Mouse (Mus musculus): Measurements from ENCODE around the gene Nt5c.
"Not testable (repeated sequence)": the region's sequence is repeated elsewhere in the genome, so short reads cannot be mapped to it uniquely, and the experiment has no call there.

The Nt5c gene

GRCm38 (mm10) chr11:115476630-115477029 lies 15.0 kb downstream of the Nt5c start:
- in situ Hi-C loops (cut with MboI; ENCODE audit: low pct_unique_long_range_greater_than_20kb in 1 of 2, low sequenced_read_pairs in 2 of 2, unreplicated experiment in 1 of 2), result not testable (repeated sequence)

GRCm38 (mm10) chr11:115475758-115476237 lies 15.9 kb downstream of the Nt5c start:
- in situ Hi-C loops (cut with MboI; ENCODE audit: low pct_unique_long_range_greater_than_20kb in 1 of 2, low sequenced_read_pairs in 2 of 2, unreplicated experiment in 1 of 2), result no loop called here

GRCm38 (mm10) chr11:115475025-115475757 lies 16.5 kb downstream of the Nt5c start, which contains the start of gene Armc7:
TSS of gene Armc7 (plus strand) at chr11:115475667.
- in situ Hi-C loops (cut with MboI; ENCODE audit: low pct_unique_long_range_greater_than_20kb in 1 of 2, low sequenced_read_pairs in 2 of 2, unreplicated experiment in 1 of 2), result no loop called here

GRCm38 (mm10) chr11:115473626-115474275 lies 17.9 kb downstream of the Nt5c start:
- in situ Hi-C loops (cut with MboI; ENCODE audit: low pct_unique_long_range_greater_than_20kb in 1 of 2, low sequenced_read_pairs in 2 of 2, unreplicated experiment in 1 of 2), result no loop called here

GRCm38 (mm10) chr11:115472183-115472582 lies 19.5 kb downstream of the Nt5c start:
- in situ Hi-C loops (cut with MboI; ENCODE audit: low pct_unique_long_range_greater_than_20kb in 1 of 2, low sequenced_read_pairs in 2 of 2, unreplicated experiment in 1 of 2), result no loop called here

- in situ Hi-C loops (cut with MboI; ENCODE audit: low pct_unique_long_range_greater_than_20kb in 1 of 2, low sequenced_read_pairs in 2 of 2, unreplicated experiment in 1 of 2), result no loop called here
Observed at GRCm38 (mm10) chr11:115467217-115467618, 24.4 kb downstream of the Nt5c start.

GRCm38 (mm10) chr11:115464851-115465250 lies 26.8 kb downstream of the Nt5c start:
- in situ Hi-C loops (cut with MboI; ENCODE audit: low pct_unique_long_range_greater_than_20kb in 1 of 2, low sequenced_read_pairs in 2 of 2, unreplicated experiment in 1 of 2), result no loop called here

- in situ Hi-C loops (cut with MboI; ENCODE audit: low pct_unique_long_range_greater_than_20kb in 1 of 2, low sequenced_read_pairs in 2 of 2, unreplicated experiment in 1 of 2), result no loop called here
Observed at GRCm38 (mm10) chr11:115463397-115463796, 28.3 kb downstream of the Nt5c start.

GRCm38 (mm10) chr11:115462243-115462891 lies 29.3 kb downstream of the Nt5c start, which contains the start of gene Slc16a5:
TSS of gene Slc16a5 (plus strand) at chr11:115462474.
- in situ Hi-C loops (cut with MboI; ENCODE audit: low pct_unique_long_range_greater_than_20kb in 1 of 2, low sequenced_read_pairs in 2 of 2, unreplicated experiment in 1 of 2), result no loop called here

- in situ Hi-C loops (cut with MboI; ENCODE audit: low pct_unique_long_range_greater_than_20kb in 1 of 2, low sequenced_read_pairs in 2 of 2, unreplicated experiment in 1 of 2), result no loop called here
Observed at GRCm38 (mm10) chr11:115461846-115462242, 29.8 kb downstream of the Nt5c start.

GRCm38 (mm10) chr11:115460976-115461375 lies 30.7 kb downstream of the Nt5c start:
- in situ Hi-C loops (cut with MboI; ENCODE audit: low pct_unique_long_range_greater_than_20kb in 1 of 2, low sequenced_read_pairs in 2 of 2, unreplicated experiment in 1 of 2), result no loop called here

- in situ Hi-C loops (cut with MboI; ENCODE audit: low pct_unique_long_range_greater_than_20kb in 1 of 2, low sequenced_read_pairs in 2 of 2, unreplicated experiment in 1 of 2), result no loop called here
Observed at GRCm38 (mm10) chr11:115457405-115457804, 34.3 kb downstream of the Nt5c start.

GRCm38 (mm10) chr11:115456182-115456581 lies 35.5 kb downstream of the Nt5c start:
- in situ Hi-C loops (cut with MboI; ENCODE audit: low pct_unique_long_range_greater_than_20kb in 1 of 2, low sequenced_read_pairs in 2 of 2, unreplicated experiment in 1 of 2), result no loop called here

- in situ Hi-C loops (cut with MboI; ENCODE audit: low pct_unique_long_range_greater_than_20kb in 1 of 2, low sequenced_read_pairs in 2 of 2, unreplicated experiment in 1 of 2), result no loop called here
Observed at GRCm38 (mm10) chr11:115455619-115456018, 36.0 kb downstream of the Nt5c start.

GRCm38 (mm10) chr11:115454822-115455221 lies 36.8 kb downstream of the Nt5c start:
- in situ Hi-C loops (cut with MboI; ENCODE audit: low pct_unique_long_range_greater_than_20kb in 1 of 2, low sequenced_read_pairs in 2 of 2, unreplicated experiment in 1 of 2), result not testable (repeated sequence)

GRCm38 (mm10) chr11:115453306-115453705 lies 38.4 kb downstream of the Nt5c start:
- in situ Hi-C loops (cut with MboI; ENCODE audit: low pct_unique_long_range_greater_than_20kb in 1 of 2, low sequenced_read_pairs in 2 of 2, unreplicated experiment in 1 of 2), result no loop called here

GRCm38 (mm10) chr11:115452281-115452860 lies 39.3 kb downstream of the Nt5c start:
- in situ Hi-C loops (cut with MboI; ENCODE audit: low pct_unique_long_range_greater_than_20kb in 1 of 2, low sequenced_read_pairs in 2 of 2, unreplicated experiment in 1 of 2), result no loop called here

GRCm38 (mm10) chr11:115451781-115452241 lies 39.9 kb downstream of the Nt5c start:
- in situ Hi-C loops (cut with MboI; ENCODE audit: low pct_unique_long_range_greater_than_20kb in 1 of 2, low sequenced_read_pairs in 2 of 2, unreplicated experiment in 1 of 2), result no loop called here

- in situ Hi-C loops (cut with MboI; ENCODE audit: low pct_unique_long_range_greater_than_20kb in 1 of 2, low sequenced_read_pairs in 2 of 2, unreplicated experiment in 1 of 2), result no loop called here
Observed at GRCm38 (mm10) chr11:115450176-115450575, 41.5 kb downstream of the Nt5c start.
